13 mouse cellular contexts compared by ENCODE assay signal in the genomic region with DNA sequence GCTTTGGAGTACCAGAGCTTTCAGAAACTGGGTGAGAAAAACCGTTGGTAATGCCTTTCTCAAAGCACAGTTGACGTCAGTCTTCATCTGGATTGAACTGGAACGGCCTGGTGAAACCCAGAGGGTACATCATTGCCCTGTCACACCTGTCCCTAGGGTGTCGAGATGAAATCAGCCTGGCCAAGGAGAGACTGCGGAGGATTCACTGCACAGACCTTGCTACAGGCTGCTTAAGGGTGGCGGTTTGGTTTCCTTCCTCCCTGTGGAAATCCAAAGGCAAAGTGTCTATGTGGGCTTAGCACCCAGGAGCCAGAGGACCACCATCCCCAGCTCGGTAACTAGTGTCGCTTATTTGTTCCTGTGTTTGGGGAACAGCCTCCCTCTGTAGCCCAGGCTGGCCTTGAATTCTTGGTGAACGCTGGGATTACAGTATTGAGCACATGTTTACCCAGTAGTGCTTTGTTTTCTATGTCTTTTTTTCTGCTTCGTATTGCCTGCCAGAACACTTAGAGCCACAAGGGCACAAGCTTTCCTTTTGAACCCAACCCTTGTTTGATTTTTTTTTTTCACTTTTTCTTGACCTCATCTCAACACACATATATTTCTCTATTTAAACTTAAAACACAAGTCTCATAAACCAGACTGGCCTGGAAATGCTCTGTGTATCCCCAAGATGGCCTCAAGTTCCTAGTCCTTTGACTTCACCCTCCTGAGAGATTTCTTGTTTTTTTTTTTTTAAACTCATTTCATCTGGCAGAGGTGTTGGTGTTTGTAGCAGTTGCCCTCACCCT. TPM values are rescaled to one million over a fixed set of nuclear protein-coding genes. Genes with fewer than 3 reads are reported as not detected.
DNase-seq lines count a peak whose midpoint lies in the region; ATAC-seq and TF ChIP-seq lines count a peak whose summit lies in the region.
"Had no signal": no experiment of that assay in that cellular context is flagged by ENCODE, and none has a peak within 500 bp of the region (broad histone marks: within the 10 kb centered on the region; RNA-seq: fewer than 3 reads in every experiment).

TSS of gene Rhoh (plus strand) at position 60 of the 791 bp plus-strand sequence.

- DNase-seq in heart, postnatal 0 days (ENCODE audit: low spot score), result no peak
- no peak for DNase-seq in heart, adult 9 months (ENCODE audit: low spot score in 2 of 2)
- peak; percentile 48 for DNase-seq in ZHBTc4 (ENCODE audit: low read depth, low spot score)
- DNase-seq in thymus, postnatal 25 days, result peak; percentile 73
- no peak for DNase-seq in frontal cortex, adult 2 months (ENCODE audit: extremely low spot score in 1 of 2, low spot score in 1 of 2)
- DNase-seq in cerebellum, adult 8-10 months, result no peak
- no peak for DNase-seq in spleen, postnatal 36 days (ENCODE audit: low spot score in 2 of 2)
- DNase-seq: adrenal gland, postnatal 36 days; cerebellum, adult 11-12 months; kidney, adult 8-10 months had no signal

- peaks cover 6% of the 10 kb centered on the region; the same call in 1 of the 2 replicates for H3K4me1 ChIP-seq in heart, postnatal 0 days (ENCODE audit: control insufficient read depth, insufficient read depth)
- H3K4me1 ChIP-seq: hindbrain, embryonic 13.5 days had no signal

- no peaks in the 10 kb centered on the region for H3K27me3 ChIP-seq in heart, postnatal 0 days (ENCODE audit: control insufficient read depth, insufficient read depth, low read length)
- H3K27me3 ChIP-seq: hindbrain, embryonic 13.5 days had no signal

- no peak for TF ChIP-seq EP300 in heart, postnatal 0 days (IDR thresholded peaks at IDR 0.05; ENCODE audit: low read depth)

- no peaks in the 10 kb centered on the region for H3K36me3 ChIP-seq in heart, postnatal 0 days (replicated peaks; ENCODE audit: control insufficient read depth, insufficient read depth, low read length)
- H3K36me3 ChIP-seq: hindbrain, embryonic 13.5 days had no signal

- peak within 1 kb of the TSS; percentile 7; the same call in 1 of the 2 replicates for H3K4me3 ChIP-seq in heart, postnatal 0 days (ENCODE audit: low read depth, low read length)
- H3K4me3 ChIP-seq: hindbrain, embryonic 13.5 days had no signal

- no peak within 1 kb of the TSS; the same call in 1 of the 2 replicates for H3K9ac ChIP-seq in heart, postnatal 0 days (replicated peaks; ENCODE audit: low read depth, low read length)
- H3K9ac ChIP-seq: hindbrain, embryonic 13.5 days; liver, embryonic 14.5 days had no signal

- H3K4me2 ChIP-seq in heart, postnatal 0 days (ENCODE audit: low read depth, low read length), result peak within 1 kb of the TSS; percentile 15; the same call in 1 of the 2 replicates
- H3K4me2 ChIP-seq: hindbrain, embryonic 13.5 days had no signal

- no peak for ATAC-seq in heart, postnatal 0 days (ENCODE audit: insufficient read depth, low read depth)
- no peak for ATAC-seq in megakaryocyte-erythroid progenitor cell, adult 5-6 weeks (replicated peaks; ENCODE audit: low FRiP score, low TSS enrichment, poor library complexity, severe bottlenecking)

- no peaks in the 10 kb centered on the region for H3K9me3 ChIP-seq in heart, postnatal 0 days (replicated peaks; ENCODE audit: control insufficient read depth, low read length)
- H3K9me3 ChIP-seq: hindbrain, embryonic 13.5 days had no signal

- 80% methylated on average over 10 of the region's 10 CpGs for WGBS in heart, postnatal 0 days

- H3K27ac ChIP-seq in heart, postnatal 0 days (ENCODE audit: low read depth), result peak within 1 kb of the TSS; percentile 62; the same call in 1 of the 2 replicates
- H3K27ac ChIP-seq: hindbrain, embryonic 13.5 days; liver, embryonic 14.5 days had no signal

- TF ChIP-seq CTCF in heart, postnatal 0 days (IDR thresholded peaks at IDR 0.05; ENCODE audit: low read depth), result no peak

RNA-seq across cellular contexts. Expression of gene Rhoh, which starts in this region (rescaled TPM):
- total RNA-seq in heart, postnatal 0 days (2014; rRNA removed; ENCODE audit: low replicate concordance), result 0.34 and 2.8 TPM in 2 replicates
- 0.32 and 0.41 TPM in 2 replicates for polyA plus RNA-seq in heart, postnatal 0 days (2015; fragmentation: Nextera tagmentation; extraction: Ambion mirVana)
- total RNA-seq in megakaryocyte-erythroid progenitor cell, adult 5-6 weeks (2014; fragmentation: Nextera tagmentation), result 17.2 and 22.9 TPM in 2 replicates
- 22.0 and 26.8 TPM in 2 replicates for total RNA-seq in megakaryocyte-erythroid progenitor cell, adult 5-6 weeks (2017)
- polyA plus RNA-seq in frontal cortex, adult 2 months (2012; rRNA removed), result 0.67 and 1.1 TPM in 2 replicates

Comparison
In these comparisons a context has a peak if more than half of its experiments do, and no peak if none do; other contexts are left out.
1. DNase-seq: peak in ZHBTc4 (single experiment) and thymus, postnatal 25 days (single experiment); none in heart, postnatal 0 days (single experiment), heart, adult 9 months (0 of 2), frontal cortex, adult 2 months (0 of 2), cerebellum, adult 8-10 months (single experiment) and spleen, postnatal 36 days (0 of 2).